Mouse (Mus musculus): Measurements from ENCODE around the gene Lbx2. TPM values are rescaled to one million over a fixed set of nuclear protein-coding genes. Genes with fewer than 3 reads are reported as not detected.
A peak's percentile ranks its signal among the peaks of the same experiment; 100 is the strongest.

The Lbx2 gene
- polyA plus RNA-seq, 2 experiments, result 0.52 to 0.54 TPM

GRCm38 (mm10) chr6:83068221-83068620, 17.9 kb upstream of the Lbx2 start:
- no peaks in the 10 kb centered on the region for H3K9me3 ChIP-seq (ENCODE audit: control insufficient read depth, low read length)
- 6% methylated on average over 8 of the region's 8 CpGs for WGBS
- H3K4me3 ChIP-seq (replicated peaks; ENCODE audit: low read length), result no peak overlapping the region
- H3K27ac ChIP-seq (replicated peaks; ENCODE audit: low read depth, low read length), result no peak overlapping the region
- DNase-seq (ENCODE audit: low spot score) (no peak), ATAC-seq (ENCODE audit: low FRiP score, low read depth) (no peak)
- no peaks in the 10 kb centered on the region for H3K4me1 ChIP-seq (ENCODE audit: control insufficient read depth, insufficient read depth, low read length)
- no peak for TF ChIP-seq POLR2A (IDR thresholded peaks at IDR 0.05; ENCODE audit: borderline replicate concordance, extremely low read depth, insufficient read depth, insufficient read length)
- peaks cover 95% of the 10 kb centered on the region for H3K27me3 ChIP-seq (ENCODE audit: control insufficient read depth, insufficient read depth, low read length)
- H3K36me3 ChIP-seq (ENCODE audit: control insufficient read depth, insufficient read depth, low read length), result no peaks in the 10 kb centered on the region
- H3K9ac ChIP-seq (ENCODE audit: low read depth, low read length, severe bottlenecking), result no peak overlapping the region
- H3K4me2 ChIP-seq (replicated peaks; ENCODE audit: low read depth, low read length, severe bottlenecking), result no peak overlapping the region

GRCm38 (mm10) chr6:83068706-83069487, 17.3 kb upstream of the Lbx2 start:
- DNase-seq (ENCODE audit: low spot score) (no peak), ATAC-seq (ENCODE audit: low FRiP score, low read depth) (no peak)
- peaks cover 95% of the 10 kb centered on the region for H3K27me3 ChIP-seq (ENCODE audit: control insufficient read depth, insufficient read depth, low read length)
- H3K4me2 ChIP-seq (replicated peaks; ENCODE audit: low read depth, low read length, severe bottlenecking), result no peak overlapping the region; the same call in 1 of the 2 replicates
- no peaks in the 10 kb centered on the region for H3K36me3 ChIP-seq (ENCODE audit: control insufficient read depth, insufficient read depth, low read length)
- no peak overlapping the region for H3K9ac ChIP-seq (ENCODE audit: low read depth, low read length, severe bottlenecking)
- H3K4me3 ChIP-seq (replicated peaks; ENCODE audit: low read length), result peak overlapping the region; percentile 16
- 2% methylated on average over 56 of the region's 81 CpGs for WGBS
- no peaks in the 10 kb centered on the region for H3K4me1 ChIP-seq (ENCODE audit: control insufficient read depth, insufficient read depth, low read length)
- no peak overlapping the region for H3K27ac ChIP-seq (replicated peaks; ENCODE audit: low read depth, low read length)
- no peak for TF ChIP-seq POLR2A (IDR thresholded peaks at IDR 0.05; ENCODE audit: borderline replicate concordance, extremely low read depth, insufficient read depth, insufficient read length)
- no peaks in the 10 kb centered on the region for H3K9me3 ChIP-seq (ENCODE audit: control insufficient read depth, low read length)

- H3K4me3 ChIP-seq (replicated peaks; ENCODE audit: low read length), result peak overlapping the region; percentile 17
- WGBS, result under 1% methylated on average over 50 of the region's 69 CpGs
- H3K9ac ChIP-seq (ENCODE audit: low read depth, low read length, severe bottlenecking), result 0 out of 2 replicates have a peak overlapping the region, but pooled peaks have one; percentile 12
- H3K4me2 ChIP-seq (replicated peaks; ENCODE audit: low read depth, low read length, severe bottlenecking), result peak overlapping the region; percentile 32
- peaks cover 95% of the 10 kb centered on the region for H3K27me3 ChIP-seq (ENCODE audit: control insufficient read depth, insufficient read depth, low read length)
- H3K9me3 ChIP-seq (ENCODE audit: control insufficient read depth, low read length), result no peaks in the 10 kb centered on the region
- H3K27ac ChIP-seq (replicated peaks; ENCODE audit: low read depth, low read length), result no peak overlapping the region
- H3K36me3 ChIP-seq (ENCODE audit: control insufficient read depth, insufficient read depth, low read length), result no peaks in the 10 kb centered on the region
- ATAC-seq (ENCODE audit: low FRiP score, low read depth) (no peak), DNase-seq (ENCODE audit: low spot score) (no peak)
- H3K4me1 ChIP-seq (ENCODE audit: control insufficient read depth, insufficient read depth, low read length), result no peaks in the 10 kb centered on the region
- no peak for TF ChIP-seq POLR2A (IDR thresholded peaks at IDR 0.05; ENCODE audit: borderline replicate concordance, extremely low read depth, insufficient read depth, insufficient read length)
Observed at GRCm38 (mm10) chr6:83069488-83070246, 16.5 kb upstream of the Lbx2 start.

GRCm38 (mm10) chr6:83070247-83070310, 16.1 kb upstream of the Lbx2 start, which contains the start of gene Tlx2:
Tlx2 (minus strand) TSS chr6:83070293.
- no peak within 1 kb of the TSS for H3K27ac ChIP-seq (replicated peaks; ENCODE audit: low read depth, low read length)
- H3K4me3 ChIP-seq (replicated peaks; ENCODE audit: low read length), result peak within 1 kb of the TSS; percentile 17
- TF ChIP-seq POLR2A (IDR thresholded peaks at IDR 0.05; ENCODE audit: borderline replicate concordance, extremely low read depth, insufficient read depth, insufficient read length), result no peak
- no peaks in the 10 kb centered on the region for H3K4me1 ChIP-seq (ENCODE audit: control insufficient read depth, insufficient read depth, low read length)
- peaks cover 93% of the 10 kb centered on the region for H3K27me3 ChIP-seq (ENCODE audit: control insufficient read depth, insufficient read depth, low read length)
- no peaks in the 10 kb centered on the region for H3K36me3 ChIP-seq (ENCODE audit: control insufficient read depth, insufficient read depth, low read length)
- no peaks in the 10 kb centered on the region for H3K9me3 ChIP-seq (ENCODE audit: control insufficient read depth, low read length)
- DNase-seq (ENCODE audit: low spot score) (no peak), ATAC-seq (ENCODE audit: low FRiP score, low read depth) (no peak)
- 0 out of 2 replicates have a peak within 1 kb of the TSS, but pooled peaks have one; percentile 12 for H3K9ac ChIP-seq (ENCODE audit: low read depth, low read length, severe bottlenecking)
- 0% methylated on average over 9 of the region's 10 CpGs for WGBS
- H3K4me2 ChIP-seq (replicated peaks; ENCODE audit: low read depth, low read length, severe bottlenecking), result peak within 1 kb of the TSS; percentile 32

GRCm38 (mm10) chr6:83070311-83071219, 15.6 kb upstream of the Lbx2 start:
- TF ChIP-seq POLR2A (IDR thresholded peaks at IDR 0.05; ENCODE audit: borderline replicate concordance, extremely low read depth, insufficient read depth, insufficient read length), result no peak
- no peak overlapping the region for H3K27ac ChIP-seq (replicated peaks; ENCODE audit: low read depth, low read length)
- no peaks in the 10 kb centered on the region for H3K9me3 ChIP-seq (ENCODE audit: control insufficient read depth, low read length)
- 0 out of 2 replicates have a peak overlapping the region, but pooled peaks have one; percentile 12 for H3K9ac ChIP-seq (ENCODE audit: low read depth, low read length, severe bottlenecking)
- peak overlapping the region; percentile 17 for H3K4me3 ChIP-seq (replicated peaks; ENCODE audit: low read length)
- no peaks in the 10 kb centered on the region for H3K4me1 ChIP-seq (ENCODE audit: control insufficient read depth, insufficient read depth, low read length)
- DNase-seq (ENCODE audit: low spot score) (no peak), ATAC-seq (ENCODE audit: low FRiP score, low read depth) (no peak)
- 2% methylated on average over 51 of the region's 58 CpGs for WGBS
- peak overlapping the region; percentile 32 for H3K4me2 ChIP-seq (replicated peaks; ENCODE audit: low read depth, low read length, severe bottlenecking)
- no peaks in the 10 kb centered on the region for H3K36me3 ChIP-seq (ENCODE audit: control insufficient read depth, insufficient read depth, low read length)
- peaks cover 92% of the 10 kb centered on the region for H3K27me3 ChIP-seq (ENCODE audit: control insufficient read depth, insufficient read depth, low read length)

All from limb, embryonic 14.5 days (tissue).